Mouse (Mus musculus) ovary, adult 18-20 months (tissue): ENCODE measurements around the gene Got2.

Experiments used
- DNase-seq: peaks from one replicate; pipeline ENCODE4 v3.0.0; 2022; ENCODE audit warnings: low spot score, mixed read lengths

The Got2 gene

DNA sequence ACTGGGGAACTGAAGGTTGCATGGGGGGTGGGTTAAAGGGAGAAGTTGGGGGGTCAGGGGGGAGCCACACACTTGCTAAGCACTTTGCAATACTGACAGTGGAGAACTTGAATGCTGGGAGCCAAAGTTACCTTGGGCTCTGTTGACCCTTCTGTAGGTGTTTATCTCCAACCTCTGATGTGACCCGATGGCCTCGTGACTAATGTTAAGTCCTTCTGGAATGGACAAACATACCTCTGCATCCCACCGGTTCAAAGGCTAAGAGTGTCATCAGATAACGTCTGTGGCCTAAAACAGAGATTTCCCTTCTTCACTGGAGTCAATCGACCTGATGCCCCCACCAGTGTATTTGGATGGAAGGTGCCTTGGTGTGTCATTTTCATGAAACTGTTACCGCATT lies 67.1 kb downstream of the Got2 start:
- no peak for DNase-seq

DNA sequence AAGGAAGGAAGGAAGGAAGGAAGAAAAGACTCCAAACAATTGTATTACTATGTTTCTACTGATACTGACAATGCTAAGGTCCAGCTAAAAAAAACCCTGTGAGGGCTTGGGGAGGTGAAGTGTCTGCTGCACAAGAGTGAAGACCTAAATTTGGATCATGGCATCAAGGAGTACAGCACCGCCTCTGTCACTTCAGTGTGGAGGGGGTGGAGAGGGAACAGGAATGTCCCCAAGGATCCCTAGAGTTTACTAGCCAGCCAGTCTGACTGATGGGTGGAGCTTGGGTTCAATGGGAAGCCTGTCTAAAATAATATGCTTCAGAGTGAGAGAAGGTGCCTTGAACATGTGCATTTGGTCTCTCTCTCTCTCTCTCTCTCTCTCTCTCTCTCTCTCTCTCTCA lies 70.1 kb downstream of the Got2 start:
- DNase-seq, result no peak

DNA sequence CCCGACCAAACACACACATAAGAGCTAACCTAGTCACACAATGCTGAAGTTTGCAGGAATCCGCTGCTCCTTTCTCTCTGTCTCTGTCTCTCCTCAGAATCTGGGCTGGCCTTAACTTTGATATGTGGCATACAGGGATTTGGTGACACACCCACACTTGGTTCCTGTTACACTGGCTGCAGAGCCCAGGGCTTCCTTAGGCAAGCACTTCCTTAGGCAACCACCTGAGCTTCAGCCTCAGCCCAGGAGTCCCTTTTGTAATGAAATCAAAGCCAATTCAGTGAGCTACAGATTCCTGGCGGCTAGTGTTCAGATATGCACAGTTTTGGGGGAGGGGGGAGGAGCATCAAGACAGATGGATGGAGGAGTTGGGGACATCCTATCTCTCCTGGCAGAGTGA lies 70.8 kb downstream of the Got2 start:
- DNase-seq, result no peak

DNA sequence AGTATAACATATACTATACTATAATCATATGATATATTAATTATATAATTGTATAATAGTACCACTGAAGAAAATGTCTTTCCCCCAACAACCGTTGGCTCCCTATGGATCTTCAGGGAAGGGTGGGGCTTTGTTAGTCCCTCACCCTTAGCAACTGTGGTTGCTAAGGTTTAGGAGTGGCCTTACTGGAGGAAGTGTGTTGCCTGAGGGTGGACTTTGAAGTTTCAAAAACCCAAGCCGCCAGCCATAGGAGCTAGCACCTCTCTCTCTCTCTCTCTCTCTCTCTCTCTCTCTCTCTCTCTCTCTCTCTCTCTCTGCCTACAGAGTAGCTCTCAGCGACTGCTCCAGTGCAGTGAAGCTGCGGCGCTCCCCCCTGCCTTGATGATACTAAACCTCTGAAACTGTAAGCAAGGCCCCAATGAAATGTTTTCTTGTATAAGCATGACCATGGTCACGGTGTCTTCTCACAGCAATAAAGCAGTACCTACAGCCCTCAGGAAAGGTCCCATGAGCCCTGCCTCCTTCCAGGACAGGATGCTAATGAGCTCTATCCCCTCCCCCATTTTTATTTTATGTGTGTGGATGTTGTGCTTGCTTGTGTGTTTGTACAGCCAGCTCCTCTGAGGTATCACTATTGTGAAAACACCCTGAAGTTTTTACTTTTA lies 72.2 kb downstream of the Got2 start:
- no peak for DNase-seq
